Comparison of ENCODE assay signal across 34 mouse cellular contexts in genomic region chr11:25753156-25753899, GRCm38 (mm10).
DNase-seq lines count a peak whose midpoint lies in the region; ATAC-seq lines count a peak whose summit lies in the region.
"Had no signal": no experiment of that assay in that cellular context is flagged by ENCODE, and none has a peak within 500 bp of the region (broad histone marks: within the 10 kb centered on the region; RNA-seq: fewer than 3 reads in every experiment).

No protein-coding gene starts in this region.

- H3K9me3 ChIP-seq in embryonic facial prominence, embryonic 14.5 days (ENCODE audit: control insufficient read depth, low read length): no peaks in the 10 kb centered on the region
- no peaks in the 10 kb centered on the region for H3K9me3 ChIP-seq in embryonic facial prominence, embryonic 10.5 days
- no peaks in the 10 kb centered on the region for H3K9me3 ChIP-seq in limb, embryonic 10.5 days (replicated peaks)
- H3K9me3 ChIP-seq: embryonic facial prominence, embryonic 13.5 days; G1E; hindbrain, embryonic 13.5 days; limb, embryonic 15.5 days had no signal

- 0 out of 2 replicates have a peak, but pooled peaks cover 2% of the 10 kb centered on the region for H3K4me1 ChIP-seq in embryonic facial prominence, embryonic 14.5 days (ENCODE audit: control insufficient read depth, insufficient read depth, low read length)
- no peaks in the 10 kb centered on the region for H3K4me1 ChIP-seq in embryonic facial prominence, embryonic 10.5 days
- no peaks in the 10 kb centered on the region for H3K4me1 ChIP-seq in limb, embryonic 10.5 days
- H3K4me1 ChIP-seq: embryonic facial prominence, embryonic 13.5 days; heart, embryonic 12.5 days; limb, embryonic 15.5 days had no signal

- no peak overlapping the region for H3K4me3 ChIP-seq in embryonic facial prominence, embryonic 14.5 days (ENCODE audit: low read depth, low read length)
- H3K4me3 ChIP-seq in embryonic facial prominence, embryonic 10.5 days: no peak overlapping the region
- H3K4me3 ChIP-seq in limb, embryonic 10.5 days: no peak overlapping the region
- H3K4me3 ChIP-seq: embryonic facial prominence, embryonic 13.5 days; erythroblast, embryonic 14.5 days; gastrocnemius, adult 2 months; heart, embryonic 12.5 days; hindbrain, embryonic 13.5 days; left cerebral cortex, adult 2 months; limb, embryonic 15.5 days had no signal

- ATAC-seq in embryonic facial prominence, embryonic 14.5 days (ENCODE audit: low read depth): peak; percentile 74; the same call in 1 of the 2 replicates
- ATAC-seq: intestine, embryonic 16.5 days had no signal

- H3K27ac ChIP-seq in embryonic facial prominence, embryonic 14.5 days (replicated peaks; ENCODE audit: low read depth, low read length): no peak overlapping the region
- H3K27ac ChIP-seq in embryonic facial prominence, embryonic 10.5 days (replicated peaks): no peak overlapping the region
- H3K27ac ChIP-seq in limb, embryonic 10.5 days: no peak overlapping the region
- H3K27ac ChIP-seq: embryonic facial prominence, embryonic 13.5 days; gastrocnemius, adult 2 months; hindbrain, embryonic 13.5 days; left cerebral cortex, adult 2 months; limb, embryonic 15.5 days; liver, embryonic 14.5 days; macrophage; stomach, postnatal 0 days had no signal

- DNase-seq in embryonic facial prominence, embryonic 14.5 days (ENCODE audit: low spot score): no peak
- DNase-seq in embryonic facial prominence, embryonic 10.5 days (ENCODE audit: low spot score): no peak
- DNase-seq in layer of hippocampus, adult 8-10 months (ENCODE audit: low spot score in 2 of 2): peak; percentile 14 to 18
- no peak for DNase-seq in layer of hippocampus, adult 18-20 months (ENCODE audit: low spot score in 2 of 2)
- peak; percentile 34 to 36 for DNase-seq in right cerebral cortex, postnatal 10 days (ENCODE audit: low spot score in 2 of 2)
- DNase-seq in right cerebral cortex, adult 2 months (ENCODE audit: low spot score in 2 of 2): no peak
- no peak for DNase-seq in limb, embryonic 10.5 days (ENCODE audit: low spot score)
- no peak for DNase-seq in liver
- DNase-seq: adrenal gland, postnatal 14 days; cerebellum, adult 11-12 months; cerebellum, adult 9-11 months; embryo, embryonic 11 days; gastrocnemius, adult 2 months; gastrocnemius, postnatal 36 days; heart, adult 18-20 months; heart, postnatal 4 days; kidney, adult 8-10 months; kidney, postnatal 14 days; lung, adult 2 months; lung, postnatal 10 days; thymus, adult 18-20 months; thymus, postnatal 25 days had no signal

- 69% methylated on average over 7 of the region's 7 CpGs for WGBS in embryonic facial prominence, embryonic 14.5 days
- 75% methylated on average over 7 of the region's 7 CpGs for WGBS in embryonic facial prominence, embryonic 10.5 days
- WGBS in limb, embryonic 10.5 days: 84% methylated on average over 7 of the region's 7 CpGs

- no peaks in the 10 kb centered on the region for H3K27me3 ChIP-seq in embryonic facial prominence, embryonic 14.5 days (replicated peaks; ENCODE audit: control insufficient read depth, insufficient read depth, low read length)
- H3K27me3 ChIP-seq in embryonic facial prominence, embryonic 10.5 days (replicated peaks; ENCODE audit: low read depth, poor library complexity, severe bottlenecking): no peaks in the 10 kb centered on the region
- H3K27me3 ChIP-seq in limb, embryonic 10.5 days (ENCODE audit: low read depth, poor library complexity, severe bottlenecking): no peaks in the 10 kb centered on the region
- H3K27me3 ChIP-seq: CH12.LX; embryonic facial prominence, embryonic 13.5 days; heart, embryonic 12.5 days; hindbrain, embryonic 13.5 days; limb, embryonic 15.5 days had no signal

- H3K9ac ChIP-seq in embryonic facial prominence, embryonic 14.5 days (ENCODE audit: low read depth, low read length): no peak overlapping the region
- H3K9ac ChIP-seq: embryonic facial prominence, embryonic 13.5 days; heart, embryonic 12.5 days; hindbrain, embryonic 13.5 days; limb, embryonic 15.5 days; liver, embryonic 14.5 days had no signal

- H3K36me3 ChIP-seq in embryonic facial prominence, embryonic 14.5 days (ENCODE audit: control insufficient read depth, insufficient read depth, low read length): no peaks in the 10 kb centered on the region
- H3K36me3 ChIP-seq in embryonic facial prominence, embryonic 10.5 days (replicated peaks): no peaks in the 10 kb centered on the region
- H3K36me3 ChIP-seq in limb, embryonic 10.5 days: no peaks in the 10 kb centered on the region
- H3K36me3 ChIP-seq: embryonic facial prominence, embryonic 13.5 days; G1E; heart, embryonic 12.5 days; hindbrain, embryonic 13.5 days; limb, embryonic 15.5 days had no signal

- H3K4me2 ChIP-seq in embryonic facial prominence, embryonic 14.5 days (ENCODE audit: low read depth, low read length): no peak overlapping the region
- H3K4me2 ChIP-seq: embryonic facial prominence, embryonic 13.5 days; heart, embryonic 12.5 days; hindbrain, embryonic 13.5 days; limb, embryonic 15.5 days had no signal

Comparison
In these comparisons a context has a peak if more than half of its experiments do, and no peak if none do; other contexts are left out.
1. DNase-seq: peak in layer of hippocampus, adult 8-10 months (2 of 2) and right cerebral cortex, postnatal 10 days (2 of 2); none in embryonic facial prominence, embryonic 14.5 days (single experiment), embryonic facial prominence, embryonic 10.5 days (single experiment), layer of hippocampus, adult 18-20 months (0 of 2), right cerebral cortex, adult 2 months (0 of 2), limb, embryonic 10.5 days (single experiment) and liver (single experiment).